Mouse (Mus musculus) lung, adult 2 months (tissue): ENCODE results near the gene Wfdc6b. TPM values are rescaled to one million over a fixed set of nuclear protein-coding genes. Genes with fewer than 3 reads are reported as not detected.

ENCODE experiments used
- DNase-seq: peaks from one replicate; pipeline ENCODE4 v3.0.0; 2022
- H3K4me1 ChIP-seq: fragments of 200-500 bp; 2 replicates; pipeline ENCODE4 v1.6.1; 2011; ENCODE audit warnings: low read length; ENCODE audit not compliant: control insufficient read depth, insufficient read depth
- H3K4me3 ChIP-seq: fragments of 200-500 bp; replicated peaks from 2 replicates; pipeline ENCODE3; 2011; ENCODE audit warnings: low read depth, mild to moderate bottlenecking, control low read depth, low read length; ENCODE audit errors: extremely low read depth
- CTCF ChIP-seq: fragments of 200-500 bp; IDR thresholded peaks from 2 replicates; pipeline ENCODE4 v1.5.1; 2011; ENCODE audit warnings: mild to moderate bottlenecking, low read length, control low read depth; ENCODE audit not compliant: insufficient read depth
- POLR2A ChIP-seq: fragments of 200-500 bp; IDR thresholded peaks from 2 replicates; pipeline ENCODE4 v1.6.1; 2011; ENCODE audit warnings: low read depth, mild to moderate bottlenecking, control low read depth, low read length, borderline replicate concordance; ENCODE audit errors: extremely low read depth
- WGBS: fragments of 180-500 bp; shearing (Covaris S2); methylation state at CpG from one replicate; pipeline ENCODE4 v1.1.7; 2018; 5-methylcytosine and 5-hydroxymethylcytosine counted together
- polyA plus RNA-seq: library from polyadenylated mRNA; depleted of rRNA; stranded (reverse); fragments of >200 nt; gene quantifications from 2 replicates; pipeline ENCODE4 v1.2.3, GENCODE M21; 2012

The Wfdc6b gene
- polyA plus RNA-seq, 1 experiment = 1.3 TPM

DNA sequence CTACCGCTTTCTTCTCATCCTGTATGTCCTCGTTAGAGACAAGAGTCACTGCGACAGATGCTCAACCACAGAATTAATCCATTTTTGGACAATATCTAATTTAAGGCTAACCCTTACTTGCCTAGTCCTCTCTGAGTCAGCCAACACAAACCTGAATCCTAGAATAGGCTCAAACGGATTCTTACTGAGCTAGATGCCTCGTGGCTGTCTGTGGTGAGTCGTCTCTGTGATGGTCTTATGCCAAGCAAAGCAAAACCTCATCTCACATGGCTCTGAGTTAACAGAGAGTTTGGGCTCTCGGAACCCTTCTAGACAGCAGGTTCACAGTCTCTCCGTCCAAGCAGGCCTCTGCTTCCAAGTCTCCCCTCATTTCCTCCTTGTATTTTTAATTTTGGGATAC, 8.9 kb upstream of the Wfdc6b start:
- H3K4me3 ChIP-seq = no peak overlapping the region
- H3K4me1 ChIP-seq = no peaks in the 10 kb centered on the region
- TF ChIP-seq CTCF (no peak), POLR2A (no peak)
- WGBS = 90% methylated on average over 8 of the region's 8 CpGs
- no peak for DNase-seq

DNA sequence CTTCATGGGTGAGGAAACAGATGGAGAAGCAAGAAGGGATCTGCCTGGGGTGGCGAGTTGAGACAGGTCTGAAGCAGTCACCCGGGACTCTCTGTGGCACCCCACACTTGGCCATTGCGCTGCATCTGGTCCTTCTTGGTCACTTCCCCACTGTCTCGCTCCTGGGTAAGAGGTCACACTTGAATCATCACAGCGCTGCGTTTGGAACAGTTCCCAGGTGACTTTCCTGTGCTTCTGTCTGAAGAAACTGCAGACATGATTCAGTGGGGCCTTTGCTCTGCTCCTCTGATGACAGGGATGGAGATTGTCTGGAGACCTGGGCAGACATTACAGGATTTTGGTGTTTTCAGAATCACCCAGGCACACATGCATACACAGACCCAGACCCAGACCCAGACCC, 4.5 kb upstream of the Wfdc6b start:
- 65% methylated on average over 6 of the region's 6 CpGs for WGBS
- no peaks in the 10 kb centered on the region for H3K4me1 ChIP-seq
- no peak overlapping the region for H3K4me3 ChIP-seq
- DNase-seq = no peak
- TF ChIP-seq CTCF = no peak
- no peak for TF ChIP-seq POLR2A

DNA sequence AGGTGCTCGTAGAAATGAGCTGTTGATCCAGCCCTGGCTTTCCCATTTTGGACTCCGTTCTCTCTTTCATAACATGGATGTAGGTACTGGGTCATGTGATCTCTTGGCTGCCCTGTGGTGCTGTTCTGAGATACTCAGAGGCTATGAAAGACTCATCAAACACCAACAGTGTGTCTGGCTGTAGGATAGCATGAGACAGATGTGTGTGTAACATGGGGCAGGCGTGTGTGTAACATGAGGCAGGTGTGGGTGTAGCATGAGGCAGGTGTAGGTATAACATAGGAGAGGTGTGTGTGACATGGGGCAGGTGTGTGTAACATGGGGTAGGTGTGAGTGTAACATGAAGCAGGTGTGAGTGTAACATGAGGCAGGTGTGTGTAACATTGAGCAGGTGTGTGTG, 2.1 kb downstream of the Wfdc6b start:
- DNase-seq = no peak
- 86% methylated on average over 3 of the region's 3 CpGs for WGBS
- H3K4me1 ChIP-seq = no peaks in the 10 kb centered on the region
- no peak for TF ChIP-seq POLR2A
- TF ChIP-seq CTCF = no peak
- no peak overlapping the region for H3K4me3 ChIP-seq

DNA sequence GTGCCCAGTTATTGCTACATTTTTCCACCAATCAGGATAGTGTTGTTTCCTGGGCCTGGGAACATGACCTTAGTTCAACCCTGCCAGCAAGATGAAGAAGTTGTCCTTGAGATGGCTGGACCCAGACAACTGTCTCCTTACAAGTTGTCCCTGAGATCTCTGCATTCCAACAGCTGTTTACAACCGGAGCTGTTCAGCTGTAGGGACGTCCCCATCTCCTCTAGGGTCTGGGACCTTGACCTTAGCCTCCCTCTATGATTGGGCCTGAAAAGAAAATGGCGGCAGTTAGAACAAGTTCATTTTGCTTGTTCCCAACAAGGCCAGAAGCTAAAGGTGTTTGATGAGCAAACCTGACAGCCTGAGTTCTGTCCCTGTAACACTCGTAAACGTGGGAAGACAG, 5.7 kb downstream of the Wfdc6b start:
- no peak overlapping the region for H3K4me3 ChIP-seq
- no peak for DNase-seq
- H3K4me1 ChIP-seq = no peaks in the 10 kb centered on the region
- TF ChIP-seq POLR2A = no peak
- TF ChIP-seq CTCF = no peak
- 55% methylated on average over 5 of the region's 5 CpGs for WGBS

DNA sequence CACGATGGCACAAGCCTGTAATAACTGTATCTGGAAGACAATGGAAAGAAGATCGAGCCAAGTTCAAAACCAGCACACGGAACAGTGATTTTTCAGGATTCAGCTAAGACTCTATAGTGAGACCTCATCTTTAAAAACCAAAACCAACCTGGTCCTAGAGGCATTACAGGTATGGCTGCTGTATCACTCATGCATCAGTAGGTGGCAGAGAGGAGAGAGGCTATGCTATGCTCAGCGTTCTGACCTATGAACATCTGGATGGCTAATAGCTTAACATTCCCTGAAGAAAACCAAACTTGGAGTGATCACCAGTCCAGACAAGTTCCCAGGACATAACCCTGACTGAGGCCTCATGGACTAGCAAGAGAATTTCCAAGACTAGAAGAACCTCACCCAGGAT, 8.5 kb downstream of the Wfdc6b start:
- 79% methylated on average over 4 of the region's 4 CpGs for WGBS
- TF ChIP-seq POLR2A = no peak
- no peak for TF ChIP-seq CTCF
- no peak for DNase-seq
- H3K4me3 ChIP-seq = no peak overlapping the region
- H3K4me1 ChIP-seq = no peaks in the 10 kb centered on the region

DNA sequence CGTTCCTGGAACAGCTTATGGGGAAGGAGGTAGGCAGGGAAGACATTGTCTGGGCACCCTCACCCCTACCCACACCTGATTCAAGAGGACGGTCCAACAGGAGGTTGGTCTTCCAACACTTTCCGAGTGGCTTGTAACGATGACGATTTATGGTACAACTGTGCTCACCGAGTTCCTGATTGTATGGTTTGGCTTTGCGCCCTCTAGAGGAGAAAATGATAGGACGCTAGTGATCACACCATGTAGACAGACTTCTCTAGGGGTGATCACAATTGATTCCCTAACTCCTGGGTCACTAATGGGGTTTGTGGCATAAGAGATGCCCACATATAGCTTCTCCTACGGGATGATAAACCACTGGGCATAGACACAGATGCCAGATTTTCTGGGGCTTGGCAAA, 21.9 kb downstream of the Wfdc6b start:
- Histone ChIP-seq H3K4me3 (no peak overlapping the region), H3K4me1 (no peaks in the 10 kb centered on the region)
- 78% methylated on average over 9 of the region's 9 CpGs for WGBS
- no peak for TF ChIP-seq POLR2A
- TF ChIP-seq CTCF = no peak
- DNase-seq = no peak

DNA sequence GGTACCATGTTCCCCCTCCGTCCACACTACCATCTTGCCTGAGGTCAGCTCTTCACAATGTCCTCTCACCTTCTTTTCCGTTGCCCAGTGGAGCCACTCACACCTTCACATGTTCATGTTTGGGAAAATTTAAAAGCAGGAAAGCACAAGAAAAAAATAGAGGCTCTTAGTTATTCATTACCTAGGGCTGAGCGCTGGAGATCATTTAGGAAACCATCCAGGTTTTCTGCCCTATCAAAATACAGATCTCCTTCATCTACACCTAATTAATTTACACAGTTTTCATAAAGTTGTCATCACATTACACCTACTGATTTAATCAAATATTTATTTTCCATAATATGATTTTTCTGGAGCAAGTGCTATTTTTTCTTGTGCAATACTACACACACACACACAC, 25.4 kb downstream of the Wfdc6b start, which contains the start of gene Wfdc16:
Wfdc16 (minus strand) TSS at position 101 of the 400 bp plus-strand sequence.
- TF ChIP-seq CTCF (no peak), POLR2A (no peak)
- H3K4me1 ChIP-seq = no peaks in the 10 kb centered on the region
- no peak for DNase-seq
- WGBS = 70% methylated on average over 3 of the region's 3 CpGs
- no peak within 1 kb of the TSS for H3K4me3 ChIP-seq

DNA sequence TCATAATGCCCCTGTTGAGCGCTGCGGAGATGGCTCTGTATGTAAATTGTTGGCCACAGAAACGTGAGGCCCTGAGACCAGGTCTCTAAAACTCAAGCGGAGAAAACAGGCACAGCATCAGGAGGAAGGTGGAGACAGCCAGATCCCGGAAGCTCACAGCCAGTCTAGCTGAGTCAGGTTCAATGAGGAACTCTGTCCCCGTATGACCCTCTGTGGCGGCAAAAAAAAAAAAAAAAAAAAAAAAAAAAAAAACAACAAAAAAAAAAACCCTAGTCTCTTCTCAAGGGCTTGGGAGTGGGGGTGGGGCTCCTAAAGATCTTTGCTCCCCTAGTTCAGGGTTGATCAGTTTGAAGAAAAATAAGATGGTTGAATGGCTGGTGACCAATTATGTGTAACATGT, 27.8 kb downstream of the Wfdc6b start:
- DNase-seq = no peak
- no peaks in the 10 kb centered on the region for H3K4me1 ChIP-seq
- H3K4me3 ChIP-seq = no peak overlapping the region
- 45% methylated on average over 7 of the region's 7 CpGs for WGBS
- TF ChIP-seq CTCF (no peak), POLR2A (no peak)

DNA sequence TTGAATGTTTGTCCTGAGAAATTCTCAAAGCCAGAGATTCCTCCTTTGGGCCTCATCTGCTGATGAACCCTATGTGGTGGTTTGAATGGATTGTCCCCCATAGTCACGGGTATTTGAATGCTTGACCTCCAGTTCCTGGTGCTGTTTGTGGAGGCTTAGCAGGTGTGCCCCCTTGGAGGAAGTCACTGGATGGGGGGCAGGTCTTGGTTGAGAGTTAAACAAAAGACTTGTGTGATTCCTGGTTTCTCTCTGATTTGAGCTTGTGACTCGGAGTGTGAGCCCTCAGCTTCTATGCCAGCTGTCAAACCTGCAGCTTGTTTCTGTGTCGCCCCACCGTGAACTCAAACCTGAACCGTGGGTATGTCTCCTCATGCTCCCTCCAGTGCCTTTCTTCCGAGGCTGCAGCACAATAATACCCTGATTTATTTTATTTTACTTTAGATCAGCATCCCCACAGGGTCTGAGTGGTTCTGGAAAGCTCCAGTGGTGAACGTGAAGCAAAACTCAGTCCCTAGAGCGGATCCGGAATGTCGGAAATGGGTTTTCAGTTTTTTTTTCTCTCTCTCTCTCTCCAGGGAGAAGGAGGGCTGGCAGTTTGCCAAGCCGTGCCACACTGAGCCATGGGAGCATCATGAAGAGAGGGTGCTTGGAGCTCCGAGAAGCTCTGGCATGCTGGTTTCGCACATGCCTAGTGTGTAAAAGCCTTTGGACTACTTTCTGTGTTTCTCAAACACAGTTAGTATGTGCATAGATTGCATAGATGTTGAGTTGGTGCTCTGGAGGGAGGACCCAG, 28.8 kb downstream of the Wfdc6b start:
- no peak for DNase-seq
- TF ChIP-seq POLR2A = no peak
- no peak for TF ChIP-seq CTCF
- no peak overlapping the region for H3K4me3 ChIP-seq
- no peaks in the 10 kb centered on the region for H3K4me1 ChIP-seq
- WGBS = 71% methylated on average over 13 of the region's 13 CpGs

DNA sequence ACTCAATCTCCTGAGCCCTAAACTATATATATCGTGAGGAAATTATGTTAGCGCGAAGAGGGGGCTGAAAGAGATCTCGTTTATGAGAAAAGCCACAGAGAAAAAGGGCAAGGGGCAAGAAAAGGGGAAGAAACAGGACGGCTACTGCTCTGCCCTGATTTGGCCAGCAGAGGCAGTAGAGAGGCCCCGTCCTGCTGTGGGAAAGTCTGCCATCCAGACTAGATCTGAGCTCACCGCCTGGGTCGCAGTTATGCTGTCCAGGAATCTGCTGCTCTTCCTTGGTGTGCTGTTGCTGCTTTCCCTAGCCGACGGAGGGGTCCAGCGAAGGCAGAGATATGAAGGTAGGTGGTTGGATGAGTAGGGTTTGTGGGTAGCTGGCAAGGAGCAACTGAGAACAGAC, 42.5 kb downstream of the Wfdc6b start, which contains the start of gene Wfdc10:
Wfdc10 (plus strand) TSS at position 189 of the 400 bp plus-strand sequence.
- WGBS = 12% methylated on average over 11 of the region's 11 CpGs
- peak; percentile 39 for DNase-seq
- TF ChIP-seq CTCF = peak; percentile 76
- TF ChIP-seq POLR2A = no peak
- Histone ChIP-seq H3K4me3 (no peak within 1 kb of the TSS), H3K4me1 (no peaks in the 10 kb centered on the region)
